Mouse (Mus musculus): ENCODE measurements around the gene Lamtor5. TPM values are rescaled to one million over a fixed set of nuclear protein-coding genes. Genes with fewer than 3 reads are reported as not detected.

The Lamtor5 gene
- total RNA-seq, 4 experiments from 2014 or later = 64.5 to 71.1 (median 67.1) TPM

Other genes with a start within 250 kb of the Lamtor5 start
- under 1 TPM; 0.27 to 0.69 (median 0.34) TPM for gene Kcna3, start 242.7 kb upstream of the Lamtor5 start, total RNA-seq (2022)
- 1 to 10 TPM; 1.2 to 1.7 (median 1.3) TPM for gene Kcna2, start 177.7 kb upstream of the Lamtor5 start, total RNA-seq (2022)
- gene Kcna10, start 95.8 kb upstream of the Lamtor5 start, total RNA-seq (2022) = not detected
- gene Cym, start 57.1 kb upstream of the Lamtor5 start, total RNA-seq (2022) = not detected
- gene A630076J17Rik, start 48.2 kb upstream of the Lamtor5 start, total RNA-seq (2022) = not detected
- not detected for gene Prok1, start 39.2 kb upstream of the Lamtor5 start, total RNA-seq (2022)
- under 1 TPM; 0.19 to 0.81 (median 0.44) TPM for gene Slc16a4, start 12.4 kb downstream of the Lamtor5 start, total RNA-seq (2022)
- 10 to 100 TPM; 21.6 to 23.9 (median 22.4) TPM for gene Rbm15, start 54.8 kb downstream of the Lamtor5 start, total RNA-seq (2022)
- under 1 TPM; 0.12 to 0.40 (median 0.31) TPM for gene Kcnc4, start 180.7 kb downstream of the Lamtor5 start, total RNA-seq (2022)
- 1 to 10 TPM; 2.4 to 7.4 (median 4.8) TPM for gene Slc6a17, start 239.2 kb downstream of the Lamtor5 start, total RNA-seq (2022)

All from heart, adult 8-10 months (tissue).